Mouse (Mus musculus) lung, postnatal 10 days (tissue): ENCODE data around the gene Ddx41.
"Not testable (repeated sequence)": the region's sequence is repeated elsewhere in the genome, so short reads cannot be mapped to it uniquely, and the experiment has no call there.

Experiments used
- DNase-seq: peaks from one replicate; pipeline ENCODE4 v3.0.0; 2021

The Ddx41 gene

DNA sequence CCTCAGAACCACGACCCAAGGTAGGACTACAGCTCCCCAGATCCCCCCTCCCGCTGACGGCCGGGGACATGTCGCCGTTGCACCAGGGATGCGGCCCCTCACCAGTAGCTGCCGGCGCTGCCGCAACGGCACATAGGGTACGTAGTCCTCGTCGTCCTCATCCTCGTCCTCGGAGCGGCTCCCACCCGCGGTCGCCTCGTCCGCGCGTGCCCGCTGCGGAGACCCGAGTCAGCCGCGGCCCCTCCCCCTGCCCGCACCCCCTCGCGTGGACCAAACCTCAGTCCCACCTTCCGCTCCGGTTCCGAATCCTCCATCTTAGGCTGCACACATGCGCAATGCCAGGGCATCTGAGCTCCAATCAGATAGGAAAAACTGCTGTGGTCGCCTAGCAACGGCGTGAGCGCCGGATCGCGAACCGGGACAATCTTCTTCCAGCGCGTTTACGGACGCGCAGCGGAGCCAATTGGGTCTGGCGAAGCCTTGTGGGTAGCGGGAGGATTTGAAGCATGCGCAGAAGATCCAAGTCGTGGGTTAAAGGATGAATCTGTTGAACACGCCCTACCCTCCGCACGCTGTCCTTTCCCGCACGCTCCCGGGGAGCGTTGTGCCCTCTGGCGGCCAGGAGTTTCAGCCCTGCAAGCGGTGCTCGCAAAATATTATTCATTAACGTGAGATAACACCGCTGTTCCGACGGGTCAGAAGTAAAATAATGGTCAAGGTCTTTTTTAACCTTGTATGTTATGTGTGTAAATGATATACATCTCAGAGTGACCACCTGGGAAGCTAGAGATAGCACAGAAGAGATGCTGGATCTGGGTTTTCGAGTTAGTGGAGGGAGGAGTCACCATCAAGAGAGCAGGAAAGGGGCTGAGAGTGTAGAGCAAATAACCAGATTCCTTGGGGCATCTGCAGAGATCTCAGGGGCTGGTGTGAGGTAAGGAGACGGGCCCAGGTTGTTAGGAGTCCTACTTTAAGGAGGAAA lies at the start of gene Ddx41:
TSS of gene Ddx41 (minus strand) at position 465 of the 982 bp plus-strand sequence.
- DNase-seq, result peak; percentile 99

DNA sequence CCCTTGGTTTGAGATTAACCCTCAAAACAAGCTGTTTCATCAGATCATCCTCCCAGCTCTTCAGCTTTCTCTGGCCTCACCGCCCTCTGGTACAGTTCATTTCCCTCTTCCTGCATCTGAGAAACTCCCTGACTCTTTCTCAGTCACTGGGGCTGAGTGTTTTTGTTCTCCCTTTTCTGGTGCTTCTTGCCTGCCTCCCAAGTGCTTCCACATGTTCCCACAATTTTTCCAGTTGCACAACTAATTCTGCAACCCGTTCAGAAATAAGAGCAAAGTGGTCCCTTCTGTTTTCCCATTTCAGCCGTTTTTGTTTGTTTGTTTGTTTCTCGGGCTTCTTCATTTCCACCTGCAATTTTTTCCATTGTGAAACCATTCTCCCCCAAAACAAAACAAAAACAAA lies 41.6 kb upstream of the Ddx41 start:
- no peak for DNase-seq

DNA sequence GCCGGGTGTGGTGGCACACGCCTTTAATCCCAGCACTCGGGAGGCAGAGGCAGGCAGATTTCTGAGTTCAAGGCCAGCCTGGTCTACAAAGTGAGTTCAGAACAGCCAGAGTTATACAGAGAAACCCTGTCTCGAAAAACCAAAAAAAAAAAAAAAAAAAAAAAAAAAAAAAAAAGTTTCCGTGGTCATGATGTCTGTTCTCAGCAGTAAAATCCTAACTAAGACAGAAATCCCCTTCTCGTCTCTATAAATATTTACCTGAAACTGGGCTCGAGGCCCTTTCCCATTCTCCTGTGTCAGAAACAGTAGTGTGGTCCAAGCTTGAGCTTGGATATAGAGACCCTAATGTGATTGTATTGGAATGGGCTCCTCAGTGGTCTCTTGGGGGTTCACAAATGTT lies 40.4 kb upstream of the Ddx41 start:
- DNase-seq, result not testable (repeated sequence)

DNA sequence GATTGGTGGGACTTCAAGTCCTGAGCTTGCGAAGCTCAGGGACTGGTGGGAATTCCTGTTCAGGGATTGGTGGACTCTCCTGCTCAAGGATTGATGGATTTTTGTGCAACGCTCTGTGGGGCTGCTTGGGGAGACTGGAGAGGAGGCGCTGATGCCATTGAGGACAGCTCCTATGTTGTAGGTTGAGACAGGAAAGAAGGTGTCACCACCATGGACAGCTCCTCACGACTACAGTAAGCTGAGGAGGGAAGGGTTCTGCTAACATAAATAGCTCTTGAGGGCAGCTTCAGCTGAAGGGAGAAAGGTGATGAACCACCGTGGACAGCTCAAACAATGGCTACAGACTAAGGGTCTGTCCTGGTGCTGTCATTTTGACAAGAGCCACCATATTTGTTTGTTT lies 39.5 kb upstream of the Ddx41 start:
- no peak for DNase-seq

DNA sequence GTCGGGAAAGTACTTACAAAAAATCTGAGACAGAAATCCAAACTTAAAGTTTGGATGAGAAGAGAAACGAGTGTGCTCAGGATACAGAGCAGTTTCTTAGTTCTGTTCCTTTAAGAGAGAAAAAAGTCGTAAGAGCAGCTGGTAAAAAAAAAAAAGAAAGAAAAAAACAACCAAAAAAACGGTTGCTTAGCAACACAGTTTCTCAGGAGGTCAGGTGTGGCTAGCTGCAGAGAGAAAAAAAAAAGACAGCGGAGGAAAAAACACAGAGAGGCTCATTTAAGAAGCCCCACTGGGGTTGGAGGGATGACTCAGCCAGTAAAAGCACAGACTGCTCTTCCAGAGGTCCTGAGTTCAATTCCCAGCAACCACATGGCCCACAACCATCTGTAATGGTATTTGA lies 37.9 kb upstream of the Ddx41 start:
- DNase-seq, result no peak

DNA sequence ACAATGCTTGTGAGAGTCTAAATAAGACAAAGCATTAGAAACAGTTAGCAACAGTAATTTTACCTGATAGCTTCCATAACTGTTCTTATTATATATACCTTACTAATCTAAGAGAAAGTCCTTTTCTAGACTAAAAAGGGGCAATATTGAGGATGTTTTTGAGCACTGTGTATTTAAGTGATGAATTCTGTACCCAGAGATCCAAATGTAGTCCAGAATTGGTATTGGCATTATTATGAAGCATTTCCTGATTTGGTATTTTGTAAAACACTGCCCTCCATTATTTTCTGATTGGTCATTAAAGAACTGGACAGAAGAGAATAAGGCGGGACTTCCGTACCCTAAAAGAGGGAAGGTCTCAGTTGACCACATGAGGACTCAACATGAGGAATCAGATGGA lies 37.0 kb upstream of the Ddx41 start, which contains the start of gene Tmed9:
TSS of gene Tmed9 (plus strand) at position 301 of the 400 bp plus-strand sequence.
- DNase-seq, result no peak

DNA sequence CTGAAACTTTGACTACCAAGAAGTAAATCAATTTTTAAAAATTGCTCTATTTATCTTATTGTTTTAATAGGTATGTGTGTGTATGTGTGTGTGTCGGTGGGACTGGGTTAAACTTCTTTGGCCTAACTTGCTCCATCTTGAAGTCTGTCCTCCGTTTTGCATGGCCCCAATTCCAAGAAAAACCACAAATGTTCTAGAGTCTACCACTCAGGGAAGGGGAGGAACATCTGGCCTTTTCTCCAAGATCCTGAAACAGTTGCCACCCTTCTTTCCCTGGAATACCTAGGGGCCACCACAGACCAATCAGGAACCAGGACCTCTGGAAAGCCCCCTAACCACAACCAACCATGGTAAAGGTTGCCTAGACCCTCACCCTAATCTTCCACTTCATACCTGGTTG lies 35.5 kb upstream of the Ddx41 start:
- DNase-seq, result no peak

DNA sequence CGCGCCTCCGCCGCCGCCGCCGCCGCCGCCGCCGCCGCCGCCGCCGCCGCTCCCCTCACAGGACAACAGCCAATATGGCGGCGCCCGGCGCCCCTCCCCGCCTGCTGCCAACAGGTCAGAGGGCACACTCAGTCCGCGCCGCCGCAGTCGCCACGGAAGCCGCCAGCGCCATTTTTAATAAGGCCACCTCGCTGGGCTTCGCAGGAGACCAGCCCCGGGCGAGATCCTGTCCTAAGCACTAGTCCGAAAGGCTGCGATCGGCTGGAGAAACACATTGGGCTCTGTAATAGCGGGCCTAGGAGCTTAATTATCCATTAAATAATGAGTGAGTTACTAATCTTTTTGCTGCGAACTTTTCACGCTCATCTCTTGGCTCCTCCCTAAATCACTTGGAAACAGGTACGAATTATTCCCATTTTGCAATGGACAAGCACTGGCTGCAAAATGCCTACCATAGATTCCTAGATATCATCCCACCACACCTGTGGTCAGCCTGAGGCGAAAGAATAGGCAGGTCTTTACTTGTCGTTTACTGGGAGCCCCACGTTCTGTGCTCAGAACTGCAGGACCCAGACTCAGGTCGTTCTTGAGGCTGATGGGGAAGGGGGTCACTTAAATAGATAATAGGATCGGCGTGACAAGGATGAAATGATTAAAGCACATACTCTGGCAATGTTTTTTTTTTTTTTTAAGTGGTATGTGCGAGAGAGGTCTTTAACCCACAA lies 34.7 kb upstream of the Ddx41 start, which contains the start of gene Fam193b:
TSS of gene Fam193b (minus strand) at position 94 of the 725 bp plus-strand sequence.
- peak; percentile 96 for DNase-seq

DNA sequence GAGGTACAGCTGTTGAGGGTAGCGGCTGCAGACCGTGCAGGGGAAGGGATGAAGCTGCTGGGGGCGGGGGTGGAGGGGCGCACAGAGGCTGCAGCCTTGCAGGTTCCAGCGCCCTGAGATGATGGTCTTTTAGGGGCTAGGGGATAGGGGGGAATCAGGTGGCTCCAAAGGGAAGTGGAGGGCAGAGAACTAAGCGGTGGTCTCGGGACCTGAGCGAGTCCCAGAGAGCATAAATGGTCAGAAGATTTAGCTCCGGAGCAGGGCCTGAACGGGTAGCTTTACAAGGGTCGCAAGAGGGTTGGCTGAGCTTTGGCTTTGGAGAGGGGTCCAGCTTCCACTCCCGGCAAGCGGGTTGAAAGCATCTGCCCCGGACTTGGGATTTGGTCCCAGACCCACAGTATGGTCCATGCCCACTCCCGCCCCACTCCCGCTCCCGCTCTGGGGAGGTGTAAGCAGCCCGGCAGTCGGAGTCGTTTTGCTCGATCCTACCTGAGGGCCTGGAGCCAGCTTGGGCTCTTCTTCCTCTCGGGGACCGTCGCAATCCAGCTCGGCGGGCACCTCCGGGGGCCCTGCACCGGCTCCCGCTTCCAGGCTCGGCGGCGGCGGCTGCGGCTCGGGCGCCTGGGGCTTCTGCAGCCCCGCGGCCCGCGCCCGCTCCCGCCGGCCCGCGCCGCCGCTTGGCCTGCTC lies 34.0 kb upstream of the Ddx41 start:
- DNase-seq, result peak; percentile 65

DNA sequence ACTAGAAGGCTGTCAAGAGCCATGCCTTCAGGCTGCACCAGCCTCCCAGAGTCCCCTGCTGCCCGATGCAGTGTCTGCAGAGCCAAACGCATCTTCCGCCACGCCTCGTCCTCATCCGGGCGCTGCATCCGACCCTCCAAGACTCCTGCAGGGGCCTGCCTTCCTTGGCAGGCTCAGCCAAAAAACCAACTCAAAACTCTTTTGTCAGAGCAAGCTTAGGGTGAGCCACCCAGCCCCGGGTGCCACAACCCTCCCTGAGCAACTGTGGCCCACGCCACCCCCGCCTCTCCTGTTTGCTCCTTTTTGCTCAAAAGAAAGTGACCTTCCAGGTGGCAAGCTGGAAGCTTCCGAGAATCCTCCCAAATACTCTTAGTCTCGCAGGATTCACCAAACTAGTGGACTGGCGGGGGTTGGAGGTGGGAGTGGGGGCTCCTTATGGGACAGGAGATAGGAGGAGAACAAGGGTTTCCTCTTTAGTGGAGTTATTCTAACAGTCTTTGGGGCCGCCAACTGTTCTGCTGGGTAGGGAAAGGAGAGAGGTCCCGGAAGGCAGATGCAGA lies 33.3 kb upstream of the Ddx41 start:
- peak; percentile 46 for DNase-seq

DNA sequence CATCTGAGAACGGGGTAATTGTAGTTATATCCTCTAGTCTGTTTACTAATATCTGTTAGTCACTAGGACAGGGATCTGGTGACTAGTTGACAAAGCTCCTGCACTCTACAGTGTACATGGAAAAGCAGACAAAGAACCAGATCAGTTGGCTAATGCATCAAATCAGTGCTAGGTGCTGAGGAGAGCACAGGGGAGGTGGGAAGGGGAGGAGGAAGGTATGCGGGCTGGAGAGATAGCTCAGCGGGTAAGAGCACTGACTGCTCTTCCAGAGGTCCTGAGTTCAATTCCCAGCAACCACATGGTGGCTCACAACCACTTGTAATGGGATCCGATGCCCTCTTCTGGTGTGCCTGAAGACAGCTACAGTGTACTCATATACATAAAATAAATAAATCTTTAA lies 32.1 kb upstream of the Ddx41 start:
- not testable (repeated sequence) for DNase-seq

DNA sequence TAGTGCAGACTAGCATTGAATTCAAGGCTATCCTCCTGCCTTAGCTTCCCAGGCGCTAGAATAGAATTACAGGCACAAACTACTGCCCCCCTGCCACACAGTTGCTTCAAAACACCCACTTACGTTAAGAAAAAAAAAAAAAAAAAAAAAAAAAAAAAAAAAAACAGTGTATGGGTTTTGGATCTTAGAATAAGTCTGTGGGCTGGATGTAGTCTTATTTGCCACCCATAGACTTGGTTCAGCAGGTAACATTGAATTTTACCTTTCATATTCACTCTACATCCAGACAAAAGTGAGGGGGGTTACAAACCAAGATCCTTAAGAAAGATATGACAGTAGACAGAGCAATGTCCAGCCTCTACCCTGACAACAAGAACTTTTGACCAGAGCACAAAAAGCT lies 31.5 kb upstream of the Ddx41 start:
- no peak for DNase-seq

DNA sequence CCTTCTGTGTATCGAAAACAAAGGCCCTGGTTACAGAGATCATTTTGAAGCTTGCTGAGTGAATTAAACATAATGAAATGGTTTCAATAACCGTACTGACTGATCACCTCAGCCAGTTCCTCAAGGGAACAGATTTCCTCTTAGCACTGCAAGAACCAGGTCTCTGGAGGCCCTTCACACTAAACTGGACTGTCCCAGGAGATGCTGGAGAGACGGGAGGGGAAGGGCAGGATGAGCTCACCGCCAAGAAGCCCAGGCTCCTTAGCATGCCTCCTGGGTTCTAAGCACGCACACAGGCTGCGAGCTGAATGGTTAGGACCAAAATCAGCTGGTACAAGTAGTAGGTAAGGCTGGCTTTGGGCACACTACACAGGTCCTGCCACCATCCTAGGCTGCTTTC lies 30.5 kb upstream of the Ddx41 start:
- DNase-seq, result no peak

DNA sequence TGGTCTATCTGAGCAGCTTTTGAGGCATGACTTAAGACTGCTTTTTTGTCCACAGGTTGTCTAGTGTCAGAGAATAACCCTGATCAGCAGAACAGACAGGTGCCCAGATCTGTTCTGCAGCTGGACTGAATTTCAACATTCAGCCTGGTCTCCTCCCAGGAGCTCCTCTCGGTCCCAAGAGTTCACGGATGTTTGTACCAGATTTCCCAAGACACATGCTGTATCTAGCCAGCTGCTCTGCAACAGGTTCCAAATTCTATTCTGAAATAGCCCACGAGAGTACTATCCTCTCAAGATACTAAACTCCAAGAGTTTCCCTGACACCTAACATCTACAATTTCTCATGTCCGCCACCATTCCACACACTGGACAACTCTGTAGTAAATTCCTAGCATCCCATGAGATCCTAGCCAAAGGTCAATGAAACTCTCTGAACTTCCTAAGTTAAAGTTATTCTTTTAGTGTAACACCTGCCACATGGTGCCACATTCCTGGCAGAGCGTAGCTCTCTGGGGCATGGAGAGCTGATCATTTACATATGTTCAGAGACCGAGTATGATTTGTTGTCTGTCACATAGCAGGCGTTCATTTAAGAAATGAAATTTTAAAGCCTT lies 26.9 kb upstream of the Ddx41 start:
- DNase-seq, result no peak

DNA sequence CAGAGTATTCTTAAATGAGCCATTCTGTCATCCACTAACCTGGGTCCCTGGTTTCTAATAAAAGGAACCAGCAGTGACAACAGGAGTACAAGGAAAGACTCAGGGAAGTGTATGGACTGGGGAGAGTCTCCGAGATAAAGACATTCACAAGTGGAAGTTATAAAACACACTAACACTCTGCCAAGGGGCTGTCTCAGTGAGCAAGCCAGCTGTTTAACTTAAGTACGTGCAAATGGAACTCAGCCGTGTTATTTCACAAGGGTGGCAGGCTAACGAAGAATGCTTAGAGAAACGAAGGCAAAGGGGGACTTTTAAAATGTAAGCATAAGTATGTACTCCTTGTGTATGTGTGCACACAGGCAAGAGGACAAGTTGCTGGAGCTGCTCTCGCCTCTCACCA lies 21.0 kb upstream of the Ddx41 start:
- DNase-seq, result peak; percentile 65

DNA sequence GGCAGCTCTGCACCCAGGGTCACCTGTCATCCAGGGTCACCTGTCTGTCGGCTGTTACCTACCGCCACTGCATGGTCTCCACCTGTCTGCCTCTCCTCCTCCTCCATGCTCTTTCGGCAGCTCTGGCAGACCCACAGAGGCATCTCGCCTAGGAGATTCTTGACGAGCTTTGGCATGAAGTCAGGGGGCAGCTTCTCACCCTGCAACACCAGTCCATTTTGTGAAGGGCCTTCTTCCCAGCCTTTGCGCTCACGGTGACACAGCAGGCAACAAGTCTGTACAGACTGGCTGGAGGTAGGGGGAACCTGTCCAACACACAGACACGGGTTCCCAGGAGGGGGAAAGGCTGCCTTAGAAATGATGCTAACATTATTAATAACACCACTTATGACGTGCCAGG lies 19.5 kb upstream of the Ddx41 start:
- DNase-seq, result no peak

DNA sequence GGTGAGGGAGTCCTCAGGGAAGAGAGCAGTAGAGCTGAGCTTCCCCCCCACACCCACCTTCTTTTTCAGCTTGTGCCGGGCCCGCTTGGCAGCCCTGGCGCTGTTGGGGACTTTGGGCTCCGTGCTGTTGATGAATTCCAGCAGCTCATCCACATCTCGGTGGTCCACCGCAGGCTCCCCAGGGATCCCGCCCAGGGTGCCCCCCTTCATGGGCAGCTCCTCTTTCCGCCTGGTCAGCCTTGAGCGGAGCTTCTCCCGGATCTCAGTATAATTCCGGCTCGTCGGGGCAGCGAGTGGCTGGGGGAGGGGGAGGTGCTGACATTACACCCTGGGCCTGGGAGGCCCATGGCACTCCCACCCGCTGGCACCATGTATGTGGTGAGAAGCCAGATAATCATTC lies 12.6 kb upstream of the Ddx41 start:
- no peak for DNase-seq

DNA sequence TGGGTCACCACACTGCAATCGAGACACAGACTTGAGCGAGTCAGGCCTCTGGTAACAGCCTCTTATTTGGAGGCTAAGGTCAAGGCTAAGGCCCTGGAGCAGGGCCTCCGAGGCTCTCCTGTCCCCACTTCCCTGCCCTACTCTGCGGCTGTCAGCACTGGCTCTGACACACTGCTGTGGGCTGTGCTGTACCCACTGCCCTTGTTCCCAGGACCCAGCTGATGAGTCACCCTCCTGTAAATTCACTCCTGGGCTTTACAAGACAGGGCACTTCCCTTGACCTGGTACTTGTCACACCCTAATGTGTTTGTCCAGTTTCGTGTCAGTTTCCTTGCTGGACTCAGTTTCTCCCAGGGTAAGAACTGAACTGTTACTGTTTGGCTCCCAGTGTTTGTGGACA lies 12.0 kb upstream of the Ddx41 start:
- no peak for DNase-seq

DNA sequence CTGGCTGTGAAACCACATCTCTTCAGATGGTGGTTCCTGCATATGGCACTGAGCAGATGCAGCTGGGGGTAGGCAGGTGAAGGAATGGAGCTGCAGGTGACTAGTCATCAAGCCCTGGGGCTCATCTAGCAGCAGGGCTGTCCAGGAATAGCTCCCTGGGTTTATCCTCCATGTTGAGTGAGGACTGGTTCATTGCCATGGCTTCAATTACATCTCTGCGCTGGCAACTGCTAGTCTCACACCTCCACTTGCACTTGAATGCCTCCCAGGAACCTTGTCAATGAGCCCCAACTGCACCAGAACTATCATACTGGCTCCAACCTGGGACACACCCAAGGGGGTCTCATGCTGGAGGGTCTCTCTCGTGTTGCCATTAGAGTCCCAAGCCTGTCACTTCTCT lies 11.5 kb upstream of the Ddx41 start:
- DNase-seq, result no peak

DNA sequence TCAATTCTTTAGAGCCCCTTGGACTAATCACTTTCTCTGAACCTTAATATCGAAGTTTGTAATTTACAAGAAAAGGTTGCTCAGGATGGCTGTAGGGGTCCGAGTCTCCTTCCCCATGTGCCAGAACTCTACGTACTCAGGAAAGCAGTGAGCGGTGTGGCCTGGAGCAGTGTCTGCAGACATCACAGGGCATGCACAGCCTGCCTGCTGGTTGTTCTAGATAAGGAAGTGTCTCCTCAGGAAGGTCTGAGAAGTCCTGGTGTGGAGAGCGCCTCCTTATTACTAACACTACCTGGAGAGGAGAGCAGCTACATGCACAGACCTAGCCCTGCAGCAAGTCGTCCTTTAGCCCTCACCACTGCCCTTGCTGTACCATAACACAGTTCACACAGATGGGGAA lies 8.3 kb upstream of the Ddx41 start:
- DNase-seq, result no peak

DNA sequence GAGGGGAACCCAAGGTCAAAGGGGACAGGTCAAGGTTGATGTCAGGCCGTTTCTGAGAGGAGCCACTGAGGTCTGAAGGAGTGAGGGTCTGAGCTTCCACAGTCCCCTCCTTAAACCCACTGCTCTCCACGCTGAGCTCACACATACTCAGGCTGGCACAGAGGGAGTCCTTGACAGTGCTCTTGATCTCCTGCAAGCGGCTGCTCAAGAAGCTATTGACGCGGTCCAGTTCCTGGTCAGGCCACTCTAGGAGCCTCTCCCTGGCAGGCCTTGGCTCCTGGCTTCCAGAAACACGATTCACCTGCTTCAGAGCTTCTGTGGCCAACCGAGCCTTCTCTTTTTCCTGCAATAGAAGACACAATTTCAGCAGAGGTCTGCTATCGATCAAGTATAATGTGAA lies 7.0 kb upstream of the Ddx41 start:
- DNase-seq, result peak; percentile 44

DNA sequence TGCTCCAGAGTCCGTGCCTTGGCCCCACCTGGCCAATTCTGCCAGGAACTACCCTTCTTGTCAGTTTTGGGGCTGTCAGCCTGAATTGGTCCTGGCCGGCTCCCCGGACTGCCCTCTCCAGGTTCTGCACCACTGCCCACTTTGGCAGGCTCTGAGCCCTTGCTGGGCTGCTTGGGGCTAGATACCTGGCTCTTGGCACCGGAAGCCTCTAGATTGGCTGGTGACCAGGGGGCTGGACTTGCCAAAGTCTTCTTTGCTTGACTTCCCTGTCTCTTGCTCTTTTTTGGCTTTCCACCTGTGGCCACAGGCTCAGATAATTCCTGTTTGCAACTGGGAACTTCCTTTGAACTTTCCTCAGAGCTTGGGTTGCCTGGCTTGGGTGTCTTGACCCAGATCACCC lies 6.4 kb upstream of the Ddx41 start:
- DNase-seq, result peak; percentile 53

DNA sequence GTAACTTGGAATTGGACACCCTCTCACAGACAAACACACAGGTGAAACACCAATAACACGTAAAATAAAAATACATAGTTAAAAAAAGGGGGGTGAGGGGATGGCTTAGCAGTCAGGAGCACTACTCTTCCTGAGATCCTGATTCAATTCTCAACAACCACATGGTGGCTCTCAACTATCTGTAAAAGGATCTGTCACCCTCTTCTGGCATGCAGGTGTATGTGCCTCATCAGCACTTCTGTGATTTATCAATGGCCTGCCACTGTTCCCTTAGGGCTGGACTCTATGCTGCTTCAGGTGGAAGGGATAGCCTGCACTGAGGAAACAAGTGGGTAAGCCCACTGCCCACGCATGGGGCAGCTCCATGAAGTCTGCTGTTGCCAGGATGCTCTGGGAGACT lies 4.5 kb upstream of the Ddx41 start:
- peak; percentile 62 for DNase-seq
